Mouse (Mus musculus): Measurements from ENCODE around the gene Blvra.

DNA sequence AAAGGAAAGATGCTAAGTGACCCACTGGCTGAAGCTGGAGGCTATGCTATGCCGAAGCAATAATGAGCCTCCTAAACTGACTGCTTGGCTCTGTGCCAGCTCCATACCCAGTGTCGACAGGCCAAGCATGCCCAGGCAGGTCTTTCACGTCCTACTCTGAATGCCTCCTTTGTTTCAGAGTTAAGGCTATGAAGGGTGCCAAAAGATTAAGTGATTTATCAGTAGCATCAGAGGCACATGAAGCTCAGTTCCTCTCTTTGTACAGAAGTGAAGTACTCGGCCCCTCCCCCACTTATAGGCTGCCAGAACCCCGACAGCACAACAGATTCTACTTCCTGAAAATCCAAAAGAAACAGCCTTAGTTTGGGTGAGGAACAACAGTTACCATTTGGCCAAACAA is 66.5 kb downstream of the Blvra start:
- TF ChIP-seq CTCF (IDR thresholded peaks at IDR 0.05; ENCODE audit: low read depth) (no peak), EP300 (optimal IDR thresholded peaks at IDR 0.05) (no peak)

Measured in stomach, postnatal 0 days (tissue).